Mouse (Mus musculus) R1 (cell line): ENCODE measurements around the gene Wnt8b.

Source experiments
- DNase-seq: peaks from one replicate; pipeline ENCODE4 v3.0.0-alpha.2; 2018; ENCODE audit warnings: low read depth, low spot score

The Wnt8b gene

DNA sequence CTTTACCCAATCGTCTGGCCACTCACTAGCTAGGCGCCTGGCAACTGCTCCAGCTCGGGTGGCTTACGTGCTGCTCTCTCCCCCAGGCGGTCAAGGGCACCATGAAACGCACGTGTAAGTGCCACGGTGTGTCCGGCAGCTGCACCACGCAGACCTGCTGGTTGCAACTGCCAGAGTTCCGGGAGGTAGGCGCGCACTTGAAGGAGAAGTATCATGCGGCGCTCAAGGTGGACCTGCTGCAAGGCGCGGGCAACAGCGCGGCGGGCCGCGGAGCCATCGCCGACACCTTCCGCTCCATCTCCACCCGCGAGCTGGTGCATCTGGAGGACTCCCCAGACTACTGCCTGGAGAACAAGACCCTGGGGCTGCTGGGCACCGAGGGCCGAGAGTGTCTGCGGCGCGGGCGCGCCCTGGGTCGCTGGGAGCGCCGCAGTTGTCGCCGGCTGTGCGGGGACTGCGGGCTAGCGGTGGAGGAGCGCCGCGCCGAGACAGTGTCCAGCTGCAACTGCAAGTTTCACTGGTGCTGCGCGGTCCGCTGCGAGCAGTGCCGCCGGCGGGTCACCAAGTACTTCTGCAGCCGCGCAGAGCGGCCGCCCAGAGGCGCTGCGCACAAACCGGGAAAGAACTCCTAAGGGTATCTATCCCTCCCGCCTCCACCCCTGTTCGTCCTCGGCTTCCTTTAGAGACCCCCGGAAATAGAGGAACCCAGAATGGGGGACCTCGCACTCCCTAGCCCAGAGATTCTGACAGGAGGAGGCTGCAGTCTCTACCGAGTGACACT lies 18.4 kb downstream of the Wnt8b start:
- peak; percentile 47 for DNase-seq

- no peak for DNase-seq
Observed at GRCm38 (mm10) chr19:44512601-44513000, 19.3 kb downstream of the Wnt8b start.

- DNase-seq, result no peak
Observed at GRCm38 (mm10) chr19:44513054-44513833, 20.0 kb downstream of the Wnt8b start.

DNA sequence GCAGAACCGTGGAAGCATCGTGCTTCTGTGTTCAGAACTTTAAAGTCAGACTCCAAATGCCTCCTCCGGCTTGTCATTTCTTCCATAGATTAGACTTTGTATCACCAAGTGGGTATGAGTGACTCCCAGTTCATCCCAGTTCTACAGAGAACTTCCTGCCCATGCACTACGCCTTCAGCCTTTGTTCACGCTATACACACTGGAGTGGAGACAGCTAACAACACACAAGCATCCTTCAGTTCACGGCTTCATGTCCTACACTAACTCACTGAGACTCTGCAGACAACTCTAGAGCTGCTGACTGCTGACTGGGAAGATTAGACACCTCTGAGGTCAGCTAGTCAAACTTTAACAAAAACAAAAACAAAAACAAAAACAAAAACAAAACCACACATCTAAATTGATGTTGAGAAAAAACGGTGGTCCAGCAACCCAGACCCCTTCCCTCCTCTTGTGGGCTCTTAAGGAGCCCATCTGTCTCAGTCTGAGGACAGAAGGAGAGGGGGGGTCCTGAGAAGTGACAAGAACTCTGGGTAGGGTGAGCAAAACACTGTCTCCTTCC lies 20.7 kb downstream of the Wnt8b start:
- no peak for DNase-seq

DNA sequence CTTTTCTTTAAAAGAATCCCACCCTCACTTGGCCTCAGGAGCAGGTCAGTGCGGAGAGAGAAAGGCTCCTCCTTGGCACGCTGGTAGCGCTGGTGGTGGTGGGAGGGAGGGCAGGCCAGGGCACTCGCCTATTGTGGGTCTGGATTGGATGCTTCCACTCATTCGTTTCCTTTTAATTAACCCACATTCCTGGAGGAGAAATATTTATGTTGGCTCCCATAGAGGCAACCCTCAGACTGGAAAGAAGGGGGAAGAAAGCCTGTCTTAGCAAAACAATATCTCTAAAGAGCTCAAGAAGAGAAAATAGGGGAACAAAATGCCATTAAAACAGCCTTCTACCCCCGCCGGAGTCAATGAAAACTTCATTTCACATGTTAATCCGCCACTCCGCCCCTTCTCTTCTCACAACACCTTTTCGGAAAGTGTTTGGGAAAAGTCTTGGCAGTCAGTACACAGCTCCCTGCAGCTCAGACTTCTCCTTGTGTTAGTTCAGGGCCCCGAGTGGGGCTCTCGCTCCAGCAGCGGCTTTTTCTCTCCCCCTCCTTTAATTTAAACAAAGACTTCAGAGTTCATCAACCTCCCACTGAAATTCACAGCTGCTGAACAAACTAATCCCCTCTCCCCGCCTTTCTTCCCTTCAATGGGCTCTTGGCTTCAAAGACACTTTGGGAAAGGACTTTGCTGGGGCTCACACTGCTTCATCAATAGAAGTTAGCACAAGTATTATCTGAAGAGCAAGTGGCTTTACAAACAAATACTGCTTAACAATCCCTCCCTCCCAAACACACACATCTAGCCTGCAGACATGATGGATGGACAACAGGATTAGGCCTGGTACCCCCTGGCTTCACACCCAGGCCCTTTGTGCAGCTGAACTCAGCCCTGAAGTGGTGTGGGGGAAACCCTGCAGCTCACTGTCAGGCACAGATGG lies 21.5 kb downstream of the Wnt8b start:
- DNase-seq, result peak; percentile 35

DNA sequence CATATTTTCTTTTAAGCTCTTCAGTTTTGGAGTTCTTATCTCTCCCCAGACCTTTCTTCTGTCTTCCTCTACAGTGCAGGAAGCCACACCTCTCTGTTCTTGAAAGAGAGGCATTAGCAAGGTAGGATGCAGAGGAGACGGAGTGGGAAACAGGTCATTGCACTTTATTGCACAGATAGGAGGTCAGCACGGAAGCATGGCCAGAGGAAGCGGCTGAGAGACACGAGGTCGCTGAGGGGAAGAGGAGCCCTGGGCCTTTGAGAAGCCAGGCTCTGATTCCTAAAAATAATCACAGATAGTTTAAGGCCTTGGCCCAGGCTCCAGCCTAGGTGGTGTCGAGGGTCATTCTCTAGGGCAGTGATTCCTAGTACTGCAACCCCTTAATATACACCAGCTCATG lies 22.5 kb downstream of the Wnt8b start:
- DNase-seq, result no peak

GRCm38 (mm10) chr19:44517996-44518768 lies 24.9 kb downstream of the Wnt8b start:
- DNase-seq, result peak; percentile 81

GRCm38 (mm10) chr19:44519152-44519551 lies 25.9 kb downstream of the Wnt8b start:
- peak; percentile 83 for DNase-seq

GRCm38 (mm10) chr19:44525551-44526205 lies 32.4 kb downstream of the Wnt8b start:
- DNase-seq, result no peak

GRCm38 (mm10) chr19:44530018-44530417 lies 36.7 kb downstream of the Wnt8b start:
- no peak for DNase-seq

DNA sequence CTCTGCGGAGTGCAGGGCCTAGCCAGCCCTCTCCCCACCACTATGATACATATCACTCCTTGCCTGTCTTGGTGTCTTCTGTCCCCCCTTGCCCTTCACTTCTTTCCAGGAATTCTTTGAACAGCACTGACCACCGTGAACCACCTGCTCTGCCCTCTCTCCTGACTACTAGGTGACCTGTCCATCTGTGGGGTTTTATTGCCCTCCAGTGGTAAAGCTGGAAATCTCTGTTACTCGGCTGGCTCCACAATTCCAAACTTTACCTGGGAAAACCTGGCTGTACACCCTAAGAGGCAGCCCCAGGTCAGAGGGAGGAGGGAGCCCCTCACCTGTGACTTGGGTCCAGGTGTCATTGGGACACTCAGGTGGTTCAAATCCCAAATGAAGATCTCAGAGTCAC lies 42.1 kb downstream of the Wnt8b start:
- no peak for DNase-seq

GRCm38 (mm10) chr19:44537416-44537815 lies 44.1 kb downstream of the Wnt8b start:
- no peak for DNase-seq

GRCm38 (mm10) chr19:44542694-44543178 lies 49.5 kb downstream of the Wnt8b start:
- DNase-seq, result no peak

DNA sequence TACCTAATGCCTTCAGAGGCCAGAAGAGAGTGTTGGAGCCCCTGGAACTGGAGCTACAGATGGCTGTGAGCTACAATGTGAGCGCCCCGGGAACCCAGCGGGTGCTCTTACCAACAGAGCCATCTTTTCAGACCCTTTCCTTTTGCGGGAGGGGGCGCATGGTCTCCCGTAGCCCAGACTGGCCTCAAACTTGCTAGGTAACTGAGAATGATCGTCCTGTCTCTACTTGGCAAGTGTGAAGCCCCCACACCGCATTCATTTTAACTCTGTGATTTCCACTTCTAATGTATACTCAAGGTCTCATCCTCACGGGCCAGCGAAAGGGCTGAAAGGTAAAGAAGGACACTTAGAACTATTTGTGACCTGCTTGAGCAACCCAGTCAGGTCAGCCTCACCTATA lies 51.1 kb downstream of the Wnt8b start:
- DNase-seq, result no peak

- DNase-seq, result peak; percentile 80
Observed at GRCm38 (mm10) chr19:44544775-44545174, 51.5 kb downstream of the Wnt8b start.

DNA sequence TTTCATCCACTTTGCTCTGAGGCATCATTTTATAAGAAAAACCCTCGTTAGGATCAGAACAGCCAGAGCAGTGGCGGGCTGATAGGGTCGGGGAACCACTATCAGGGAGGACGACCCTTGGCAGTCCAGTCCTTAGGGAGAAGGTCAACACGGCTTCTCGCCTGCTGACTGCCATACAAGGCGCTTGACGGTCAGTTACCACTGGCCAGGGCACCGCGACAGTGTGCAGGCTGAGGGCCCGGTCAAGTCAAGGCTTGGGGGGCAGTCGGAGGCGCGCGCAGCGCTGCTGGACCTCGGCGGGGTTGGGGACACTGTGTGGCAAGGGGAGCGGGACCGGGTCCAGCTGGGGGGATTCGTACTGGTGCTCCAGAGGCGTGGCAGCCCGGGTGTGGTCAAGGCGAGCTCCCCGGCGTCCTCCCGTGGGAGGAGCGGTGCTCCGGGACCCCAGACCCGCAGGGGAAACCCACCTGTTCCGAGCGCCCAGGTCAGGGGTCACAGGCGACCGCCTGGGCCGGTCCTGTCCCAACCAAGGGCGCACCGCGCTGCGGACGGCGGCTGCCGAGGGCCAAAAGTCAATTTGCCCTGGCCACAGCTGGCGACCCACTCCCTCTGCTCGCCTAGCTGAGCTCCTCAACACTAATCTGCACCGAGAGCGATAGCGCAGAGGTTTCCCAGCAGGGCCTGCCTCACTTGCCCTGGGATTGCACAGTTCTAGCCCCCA lies 52.2 kb downstream of the Wnt8b start, which contains the start of gene Sec31b:
TSS of gene Sec31b (minus strand) at position 544 of the 721 bp plus-strand sequence.
- DNase-seq, result peak; percentile 41

DNA sequence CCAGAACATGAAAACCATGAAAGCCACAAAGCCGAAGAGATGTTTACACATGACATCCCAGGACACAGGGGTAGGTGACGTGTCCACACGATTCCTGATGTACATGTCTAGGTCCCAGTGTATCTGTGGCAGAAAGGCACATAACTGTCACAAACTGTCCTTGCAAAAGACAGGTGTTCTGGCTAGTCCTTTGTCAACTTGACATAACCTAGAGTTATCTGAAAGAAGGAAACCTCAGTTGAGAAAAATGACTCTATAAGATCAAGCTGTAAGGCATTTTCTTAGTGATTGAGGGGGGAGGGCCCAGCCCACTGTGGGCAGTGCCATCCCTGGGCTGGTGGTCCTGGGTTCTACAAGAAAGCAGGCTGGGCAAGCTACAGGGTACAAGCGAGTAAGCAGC lies 59.5 kb downstream of the Wnt8b start, which contains the start of gene Gm20538:
TSS of gene Gm20538 (minus strand) at position 101 of the 400 bp plus-strand sequence.
- no peak for DNase-seq

DNA sequence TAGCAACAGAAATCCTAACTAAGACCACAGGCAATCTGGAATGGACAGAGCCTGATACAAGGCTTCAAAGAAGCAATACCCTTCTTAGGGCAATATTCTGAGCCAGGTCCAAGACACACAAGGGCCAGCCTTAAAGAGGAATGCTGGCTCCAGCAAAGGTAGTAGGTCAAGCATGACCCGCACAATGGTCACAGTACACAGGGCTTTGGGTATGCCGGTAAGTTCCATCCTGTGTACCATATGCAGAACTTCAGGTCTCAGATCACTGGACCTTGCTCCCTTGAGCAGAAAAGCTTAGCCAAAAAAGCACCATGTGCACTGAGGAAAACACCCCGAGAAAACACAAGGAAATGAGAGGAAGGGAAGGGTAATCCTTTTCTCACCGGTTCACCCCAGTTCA lies 60.0 kb downstream of the Wnt8b start:
- no peak for DNase-seq

DNA sequence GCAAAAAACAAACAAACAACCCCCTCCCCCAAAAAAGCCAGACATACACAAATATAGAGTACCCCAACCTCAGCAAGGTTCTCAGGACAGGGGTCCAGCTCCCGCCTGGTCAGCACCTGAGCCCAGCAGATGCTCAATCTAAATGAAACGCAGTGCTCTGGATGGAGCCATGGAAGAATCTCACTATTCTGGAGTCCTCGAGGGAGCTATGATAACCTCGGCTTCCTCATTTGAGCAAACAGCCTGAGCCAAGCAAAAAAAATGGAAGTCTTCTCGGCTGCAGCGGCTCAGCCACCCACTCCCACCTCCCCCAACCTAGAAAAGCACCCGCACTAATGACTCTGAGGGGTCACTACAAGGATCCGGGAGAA lies 61.2 kb downstream of the Wnt8b start:
- no peak for DNase-seq
